Mouse (Mus musculus): Measurements from ENCODE around the gene Vapb. TPM values are rescaled to one million over a fixed set of nuclear protein-coding genes. Genes with fewer than 3 reads are reported as not detected.
A peak's percentile ranks its signal among the peaks of the same experiment; 100 is the strongest.

The Vapb gene
- polyA plus RNA-seq, 1 experiment from 2014 or later: 20.3 TPM

DNA sequence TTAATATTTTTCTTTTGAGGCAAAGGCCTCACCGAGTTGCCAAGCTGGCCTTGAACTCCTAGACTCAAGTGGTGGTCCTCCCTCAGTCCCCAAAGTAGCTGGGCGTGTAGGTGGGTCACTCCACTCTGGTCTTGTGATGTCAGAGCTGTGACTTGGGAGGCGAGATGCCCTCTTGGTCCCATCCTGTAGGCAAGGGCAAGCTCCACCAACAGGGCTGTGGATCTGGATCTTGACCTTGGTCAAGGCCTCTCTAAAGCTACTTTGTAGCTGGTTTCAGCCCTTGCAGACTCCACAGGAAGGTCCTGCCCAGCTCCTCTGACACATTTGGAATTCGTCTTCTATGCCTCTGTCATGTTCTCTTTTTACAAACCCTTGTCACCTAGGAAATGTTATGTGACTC is 11.5 kb upstream of the Vapb start:
- no peaks in the 10 kb centered on the region for H3K9me3 ChIP-seq (ENCODE audit: control insufficient read depth, low read length)
- no peak overlapping the region for H3K9ac ChIP-seq (replicated peaks; ENCODE audit: low read depth, low read length)
- 88% methylated on average over 4 of the region's 4 CpGs for WGBS
- peaks cover 10% of the 10 kb centered on the region for H3K4me1 ChIP-seq (replicated peaks; ENCODE audit: control insufficient read depth, insufficient read depth, low read length)
- no peaks in the 10 kb centered on the region for H3K36me3 ChIP-seq (ENCODE audit: control insufficient read depth, insufficient read depth)
- no peak overlapping the region for H3K4me3 ChIP-seq (replicated peaks; ENCODE audit: low read length)
- H3K27ac ChIP-seq (ENCODE audit: low read length): no peak overlapping the region
- no peak for ATAC-seq
- H3K27me3 ChIP-seq (replicated peaks; ENCODE audit: control insufficient read depth, insufficient read depth, low read length): no peaks in the 10 kb centered on the region
- H3K4me2 ChIP-seq (ENCODE audit: low read length): no peak overlapping the region

DNA sequence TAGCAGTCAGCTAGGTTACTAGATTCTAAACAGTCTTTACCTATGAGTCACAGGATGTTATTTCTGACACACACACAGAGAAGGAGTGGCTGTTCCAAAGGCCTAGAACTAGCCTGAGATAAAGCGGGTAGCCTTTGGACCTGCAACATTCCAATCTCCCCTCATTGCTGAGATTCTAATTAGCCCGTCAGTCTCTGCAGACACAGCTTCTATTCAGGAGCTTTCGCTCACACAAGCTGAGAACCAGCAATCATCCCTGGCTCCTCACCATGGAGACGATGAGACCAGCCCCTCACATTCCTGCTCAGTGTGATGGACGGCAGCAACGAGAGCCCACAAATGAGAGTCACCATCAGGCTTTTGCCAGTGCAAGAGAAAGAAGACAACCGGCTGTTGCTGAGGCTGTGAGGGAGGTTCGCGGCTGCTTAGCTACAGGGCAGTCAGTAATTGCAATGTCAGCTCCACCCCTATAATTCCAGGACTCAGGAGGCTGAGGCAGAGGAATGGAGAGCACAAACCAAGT is 6.8 kb upstream of the Vapb start:
- peak; percentile 89 for ATAC-seq
- H3K9me3 ChIP-seq (ENCODE audit: control insufficient read depth, low read length): no peaks in the 10 kb centered on the region
- H3K27me3 ChIP-seq (replicated peaks; ENCODE audit: control insufficient read depth, insufficient read depth, low read length): no peaks in the 10 kb centered on the region
- no peaks in the 10 kb centered on the region for H3K36me3 ChIP-seq (ENCODE audit: control insufficient read depth, insufficient read depth)
- peaks cover 14% of the 10 kb centered on the region for H3K4me1 ChIP-seq (replicated peaks; ENCODE audit: control insufficient read depth, insufficient read depth, low read length)
- peak overlapping the region; percentile 13 for H3K4me2 ChIP-seq (ENCODE audit: low read length)
- peak overlapping the region; percentile 47; the same call in 1 of the 2 replicates for H3K27ac ChIP-seq (ENCODE audit: low read length)
- 2% methylated on average over 9 of the region's 9 CpGs for WGBS
- H3K4me3 ChIP-seq (replicated peaks; ENCODE audit: low read length): no peak overlapping the region
- H3K9ac ChIP-seq (replicated peaks; ENCODE audit: low read depth, low read length): peak overlapping the region; percentile 17; the same call in 1 of the 2 replicates

DNA sequence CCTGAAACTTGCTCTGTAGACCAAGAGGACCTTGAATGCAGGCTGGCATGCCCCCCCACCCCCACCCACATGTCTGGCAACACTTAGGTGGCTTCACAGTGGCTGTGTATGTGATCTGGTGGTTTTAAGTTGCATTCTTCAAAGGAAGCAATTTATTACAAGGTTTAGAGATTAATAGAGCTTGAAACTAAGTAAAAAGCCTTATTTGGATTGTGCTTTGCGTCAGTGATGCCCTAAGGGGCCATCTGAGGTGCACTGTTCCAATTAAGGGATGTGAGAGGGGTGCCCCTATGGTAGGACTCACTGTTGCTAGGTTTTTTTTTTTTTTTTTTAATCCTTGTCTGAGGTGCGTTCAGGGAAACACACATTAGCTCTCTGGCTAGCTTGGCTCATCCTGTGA is 2.9 kb upstream of the Vapb start:
- H3K4me3 ChIP-seq (replicated peaks; ENCODE audit: low read length): no peak overlapping the region
- H3K4me1 ChIP-seq (replicated peaks; ENCODE audit: control insufficient read depth, insufficient read depth, low read length): peaks cover 29% of the 10 kb centered on the region
- no peak overlapping the region for H3K27ac ChIP-seq (ENCODE audit: low read length)
- no peak for ATAC-seq
- H3K27me3 ChIP-seq (replicated peaks; ENCODE audit: control insufficient read depth, insufficient read depth, low read length): no peaks in the 10 kb centered on the region
- H3K9me3 ChIP-seq (ENCODE audit: control insufficient read depth, low read length): no peaks in the 10 kb centered on the region
- no peaks in the 10 kb centered on the region for H3K36me3 ChIP-seq (ENCODE audit: control insufficient read depth, insufficient read depth)
- no peak overlapping the region for H3K4me2 ChIP-seq (ENCODE audit: low read length)
- H3K9ac ChIP-seq (replicated peaks; ENCODE audit: low read depth, low read length): no peak overlapping the region
- 42% methylated on average over 2 of the region's 2 CpGs for WGBS

DNA sequence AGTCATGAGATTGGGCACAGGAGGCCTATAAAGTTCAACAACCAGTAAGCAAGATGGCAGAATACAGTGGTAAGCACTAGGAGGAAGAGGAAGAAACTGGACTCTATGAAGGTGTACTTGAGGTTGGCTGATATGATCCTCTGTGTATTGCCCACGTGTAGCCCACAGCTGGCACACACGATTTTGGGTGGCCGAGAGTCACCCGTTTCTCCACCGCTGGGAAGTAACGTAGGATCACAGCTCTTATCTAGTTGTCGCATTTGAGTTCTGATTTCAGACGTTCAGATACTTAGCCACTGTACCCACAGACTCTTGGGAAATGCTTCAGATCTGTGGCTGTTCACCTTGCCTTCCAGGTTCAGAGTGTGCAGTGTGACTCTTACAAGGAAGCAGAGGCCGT is 921 bp downstream of the Vapb start:
- Histone ChIP-seq H3K27me3 (replicated peaks; ENCODE audit: control insufficient read depth, insufficient read depth, low read length) (no peaks in the 10 kb centered on the region), H3K9me3 (ENCODE audit: control insufficient read depth, low read length) (no peaks in the 10 kb centered on the region), H3K4me3 (replicated peaks; ENCODE audit: low read length) (peak overlapping the region; percentile 62), H3K27ac (ENCODE audit: low read length) (no peak overlapping the region), H3K4me2 (ENCODE audit: low read length) (peak overlapping the region; percentile 55), H3K36me3 (ENCODE audit: control insufficient read depth, insufficient read depth) (no peaks in the 10 kb centered on the region), H3K4me1 (replicated peaks; ENCODE audit: control insufficient read depth, insufficient read depth, low read length) (peaks cover 18% of the 10 kb centered on the region), H3K9ac (replicated peaks; ENCODE audit: low read depth, low read length) (peak overlapping the region; percentile 78)
- no peak for ATAC-seq
- 85% methylated on average over 9 of the region's 9 CpGs for WGBS

GRCm38 (mm10) chr2:173739107-173739506 is 1.8 kb downstream of the Vapb start:
- Histone ChIP-seq H3K4me3 (replicated peaks; ENCODE audit: low read length) (no peak overlapping the region), H3K9me3 (ENCODE audit: control insufficient read depth, low read length) (no peaks in the 10 kb centered on the region), H3K36me3 (ENCODE audit: control insufficient read depth, insufficient read depth) (no peaks in the 10 kb centered on the region), H3K4me2 (ENCODE audit: low read length) (no peak overlapping the region), H3K4me1 (replicated peaks; ENCODE audit: control insufficient read depth, insufficient read depth, low read length) (peaks cover 18% of the 10 kb centered on the region), H3K9ac (replicated peaks; ENCODE audit: low read depth, low read length) (no peak overlapping the region), H3K27me3 (replicated peaks; ENCODE audit: control insufficient read depth, insufficient read depth, low read length) (no peaks in the 10 kb centered on the region), H3K27ac (ENCODE audit: low read length) (no peak overlapping the region)
- 96% methylated on average over 7 of the region's 7 CpGs for WGBS
- ATAC-seq: no peak

GRCm38 (mm10) chr2:173742090-173742489 is 4.8 kb downstream of the Vapb start:
- Histone ChIP-seq H3K9ac (replicated peaks; ENCODE audit: low read depth, low read length) (no peak overlapping the region), H3K9me3 (ENCODE audit: control insufficient read depth, low read length) (peaks cover 4% of the 10 kb centered on the region; the same call in 1 of the 2 replicates), H3K27ac (ENCODE audit: low read length) (no peak overlapping the region), H3K27me3 (replicated peaks; ENCODE audit: control insufficient read depth, insufficient read depth, low read length) (no peaks in the 10 kb centered on the region), H3K4me2 (ENCODE audit: low read length) (no peak overlapping the region), H3K4me3 (replicated peaks; ENCODE audit: low read length) (no peak overlapping the region), H3K36me3 (ENCODE audit: control insufficient read depth, insufficient read depth) (peaks cover 3% of the 10 kb centered on the region; the same call in 1 of the 2 replicates), H3K4me1 (replicated peaks; ENCODE audit: control insufficient read depth, insufficient read depth, low read length) (peaks cover 18% of the 10 kb centered on the region)
- ATAC-seq: no peak
- 80% methylated on average over 13 of the region's 13 CpGs for WGBS

GRCm38 (mm10) chr2:173742744-173743143 is 5.4 kb downstream of the Vapb start:
- peaks cover 18% of the 10 kb centered on the region for H3K4me1 ChIP-seq (replicated peaks; ENCODE audit: control insufficient read depth, insufficient read depth, low read length)
- H3K4me2 ChIP-seq (ENCODE audit: low read length): no peak overlapping the region
- H3K9me3 ChIP-seq (ENCODE audit: control insufficient read depth, low read length): peaks cover 7% of the 10 kb centered on the region; the same call in 1 of the 2 replicates
- no peaks in the 10 kb centered on the region for H3K27me3 ChIP-seq (replicated peaks; ENCODE audit: control insufficient read depth, insufficient read depth, low read length)
- H3K36me3 ChIP-seq (ENCODE audit: control insufficient read depth, insufficient read depth): peaks cover 3% of the 10 kb centered on the region; the same call in 1 of the 2 replicates
- no peak overlapping the region for H3K9ac ChIP-seq (replicated peaks; ENCODE audit: low read depth, low read length)
- 91% methylated on average over 9 of the region's 9 CpGs for WGBS
- H3K4me3 ChIP-seq (replicated peaks; ENCODE audit: low read length): no peak overlapping the region
- no peak overlapping the region for H3K27ac ChIP-seq (ENCODE audit: low read length)
- no peak for ATAC-seq

DNA sequence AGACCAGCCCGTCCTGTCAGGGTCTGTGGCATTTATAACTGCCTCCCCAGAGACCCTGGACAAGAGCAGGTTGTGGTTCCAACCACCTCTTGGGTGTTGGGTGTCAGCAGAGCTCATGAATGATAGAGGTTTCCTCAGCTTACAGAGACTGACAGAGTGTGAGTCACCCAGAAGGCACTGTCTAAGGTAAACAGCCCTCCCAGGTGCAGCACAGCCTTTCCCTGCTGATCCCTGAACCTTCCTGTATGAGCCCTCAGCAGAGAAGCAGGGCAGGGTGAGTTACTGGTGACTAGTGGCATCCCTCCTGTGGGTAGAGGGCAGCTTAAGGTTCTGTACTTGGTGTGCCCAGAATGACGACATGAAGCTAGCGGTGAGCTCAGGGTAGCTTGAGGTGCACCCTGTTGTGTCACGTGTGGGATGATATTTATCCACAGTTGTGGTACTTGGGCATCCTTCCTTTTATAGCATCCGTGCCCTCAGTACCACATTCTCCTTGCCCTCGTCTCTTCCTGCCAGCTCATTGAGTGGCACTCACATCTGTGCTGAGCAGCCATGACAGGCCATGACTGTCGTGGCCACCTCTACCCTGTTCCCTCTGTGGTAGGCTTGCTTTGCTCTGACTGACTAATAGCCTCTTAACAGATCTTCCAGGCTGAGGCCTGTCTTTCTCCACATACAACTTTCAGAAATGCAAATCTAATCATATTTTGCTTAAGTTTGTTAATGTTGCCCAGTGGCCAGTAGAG is 6.9 kb downstream of the Vapb start:
- Histone ChIP-seq H3K9me3 (ENCODE audit: control insufficient read depth, low read length) (peaks cover 7% of the 10 kb centered on the region; the same call in 1 of the 2 replicates), H3K27ac (ENCODE audit: low read length) (no peak overlapping the region), H3K4me2 (ENCODE audit: low read length) (no peak overlapping the region), H3K4me3 (replicated peaks; ENCODE audit: low read length) (no peak overlapping the region), H3K9ac (replicated peaks; ENCODE audit: low read depth, low read length) (no peak overlapping the region), H3K27me3 (replicated peaks; ENCODE audit: control insufficient read depth, insufficient read depth, low read length) (no peaks in the 10 kb centered on the region), H3K36me3 (ENCODE audit: control insufficient read depth, insufficient read depth) (peaks cover 3% of the 10 kb centered on the region; the same call in 1 of the 2 replicates), H3K4me1 (replicated peaks; ENCODE audit: control insufficient read depth, insufficient read depth, low read length) (peaks cover 3% of the 10 kb centered on the region)
- ATAC-seq: no peak
- WGBS: 94% methylated on average over 7 of the region's 7 CpGs

- peaks cover 3% of the 10 kb centered on the region; the same call in 1 of the 2 replicates for H3K36me3 ChIP-seq (ENCODE audit: control insufficient read depth, insufficient read depth)
- no peak overlapping the region for H3K9ac ChIP-seq (replicated peaks; ENCODE audit: low read depth, low read length)
- no peak overlapping the region for H3K27ac ChIP-seq (ENCODE audit: low read length)
- no peak overlapping the region for H3K4me2 ChIP-seq (ENCODE audit: low read length)
- ATAC-seq: no peak
- H3K9me3 ChIP-seq (ENCODE audit: control insufficient read depth, low read length): peaks cover 7% of the 10 kb centered on the region; the same call in 1 of the 2 replicates
- H3K4me3 ChIP-seq (replicated peaks; ENCODE audit: low read length): no peak overlapping the region
- no peaks in the 10 kb centered on the region for H3K4me1 ChIP-seq (replicated peaks; ENCODE audit: control insufficient read depth, insufficient read depth, low read length)
- WGBS: 88% methylated on average over 2 of the region's 2 CpGs
- no peaks in the 10 kb centered on the region for H3K27me3 ChIP-seq (replicated peaks; ENCODE audit: control insufficient read depth, insufficient read depth, low read length)
These were observed 11.8 kb downstream of the Vapb start for GRCm38 (mm10) chr2:173748961-173749659.

Data from forebrain, embryonic 16.5 days (tissue).